Mouse (Mus musculus): Measurements from ENCODE around the gene Dram1.

Dram1 gene

DNA sequence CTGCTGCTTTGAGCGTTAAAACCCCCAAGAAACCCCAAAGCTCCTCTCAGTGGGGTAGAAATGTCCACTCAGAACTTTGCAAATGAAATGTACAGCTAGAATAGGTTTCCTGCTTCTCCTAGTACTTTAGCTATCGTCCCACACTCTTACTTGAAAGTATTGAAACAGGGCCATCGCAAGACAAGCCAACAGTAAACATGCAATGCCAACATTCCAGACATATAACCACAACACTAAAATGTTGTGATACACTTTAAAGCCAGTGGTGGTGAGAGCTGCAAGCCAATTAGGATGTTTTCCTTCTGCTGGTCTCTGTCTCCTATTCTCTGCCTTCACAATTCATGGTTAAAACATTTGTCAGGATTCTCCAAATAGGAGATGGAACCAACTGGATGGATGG lies 97.2 kb downstream of the Dram1 start:
- DNase-seq = no peak

DNA sequence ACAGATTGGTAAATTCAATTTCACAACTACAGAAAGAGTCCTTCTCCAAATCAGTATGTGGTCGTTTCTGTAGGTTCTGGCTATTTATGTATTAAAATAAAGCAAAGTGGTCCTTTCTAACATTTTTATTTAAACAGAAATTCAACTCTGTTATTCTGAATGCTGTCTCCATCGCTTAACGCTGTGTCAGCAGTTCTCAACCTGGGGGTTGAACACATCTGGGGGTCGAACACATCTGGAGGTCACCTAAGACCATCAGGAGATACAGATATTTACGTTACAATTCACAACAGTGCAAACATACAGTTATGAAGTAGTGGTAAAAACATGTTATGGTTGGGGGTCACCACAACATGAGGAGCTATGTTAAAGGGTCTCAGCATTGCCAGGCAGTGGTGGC lies 104.8 kb downstream of the Dram1 start:
- DNase-seq = no peak
